Mouse (Mus musculus) erythroblast, embryonic 14.5 days (primary cell): Measurements from ENCODE around the gene Thbs4.

ENCODE experiments used
- GATA1 ChIP-seq: IDR thresholded peaks from 2 replicates; pipeline ENCODE4 v1.6.1; 2012; ENCODE audit warnings: low read length, inconsistent platforms, mixed read lengths
- TAL1 ChIP-seq: IDR thresholded peaks from 3 replicates; pipeline ENCODE4 v1.6.1; 2012; ENCODE audit warnings: low read length, inconsistent platforms, mixed read lengths

DNA sequence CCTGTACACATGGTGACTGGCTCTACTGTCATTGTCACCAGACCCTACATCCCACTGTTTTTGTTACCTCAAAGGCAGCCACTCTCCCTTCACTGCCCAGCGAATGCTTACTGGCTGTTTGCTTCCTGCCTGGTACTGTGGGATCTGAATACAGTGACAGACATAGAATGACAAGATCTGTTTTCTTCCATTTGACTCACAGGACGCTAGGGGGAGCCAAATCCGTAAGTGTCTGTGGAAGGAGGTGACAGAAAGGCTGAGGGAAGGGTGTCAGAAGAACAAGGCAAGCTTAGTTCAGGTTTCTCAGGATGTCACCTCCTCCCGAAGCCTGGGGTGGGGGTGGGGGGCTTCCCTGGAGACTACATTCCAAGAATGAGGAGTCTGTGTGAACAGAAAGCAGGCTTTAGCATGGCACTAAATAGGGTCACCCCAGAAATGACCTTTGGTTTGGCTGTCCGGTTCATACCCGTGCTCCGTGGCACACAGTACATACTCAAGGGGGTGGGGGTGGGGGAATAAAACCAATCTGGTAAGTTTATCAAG is 43.6 kb downstream of the Thbs4 start:
- TF ChIP-seq TAL1, result no peak
- TF ChIP-seq GATA1, result no peak
